8 mouse cellular contexts compared by ENCODE assay signal in the genomic region with DNA sequence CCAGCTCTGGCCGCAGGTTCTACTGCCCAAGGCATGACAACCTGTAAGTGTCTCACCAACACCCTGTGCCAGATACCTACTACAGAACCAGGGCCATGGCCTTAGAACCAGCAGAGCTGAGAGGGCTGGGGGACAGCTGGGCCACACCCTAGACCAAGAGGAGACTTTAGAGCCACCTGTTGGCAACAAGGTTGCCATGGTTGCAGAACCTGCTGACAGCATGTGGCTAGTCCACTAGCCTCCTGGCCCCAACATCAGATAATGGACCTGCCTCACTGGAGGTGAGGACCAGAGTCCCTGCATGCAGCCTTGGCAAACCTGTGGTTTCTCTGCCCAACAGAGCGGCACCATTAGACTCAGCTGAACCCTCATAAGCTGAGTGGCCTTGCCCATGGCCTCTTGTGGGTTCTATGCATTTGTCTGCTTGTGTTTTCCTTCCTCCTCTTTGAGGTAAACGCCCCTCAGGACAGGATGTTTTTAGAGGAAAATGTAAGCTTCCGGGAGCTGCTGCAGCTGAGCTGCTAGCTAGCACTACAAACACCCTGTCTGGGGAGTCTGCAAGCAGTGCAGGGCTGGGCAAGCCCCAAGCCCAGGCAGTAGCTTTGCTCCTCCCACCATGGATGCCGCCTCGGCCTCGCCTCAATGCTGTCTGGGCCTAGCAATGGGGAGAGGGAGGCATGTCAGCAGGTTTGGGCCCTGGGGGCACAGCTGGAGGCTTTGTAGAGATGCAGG. TPM values are rescaled to one million over a fixed set of nuclear protein-coding genes. Genes with fewer than 3 reads are reported as not detected.
DNase-seq lines count a peak whose midpoint lies in the region; ATAC-seq and TF ChIP-seq lines count a peak whose summit lies in the region.

No protein-coding gene starts in this region.

- peaks cover 18% of the 10 kb centered on the region for H3K4me1 ChIP-seq in liver, embryonic 11.5 days (replicated peaks; ENCODE audit: control insufficient read depth, insufficient read depth, low read length)
- H3K4me1 ChIP-seq in embryonic facial prominence, embryonic 14.5 days (ENCODE audit: control insufficient read depth, insufficient read depth, low read length), result peaks cover 12% of the 10 kb centered on the region; the same call in 1 of the 2 replicates
- peaks cover 17% of the 10 kb centered on the region for H3K4me1 ChIP-seq in lung, embryonic 14.5 days (ENCODE audit: insufficient read depth)
- peaks cover 17% of the 10 kb centered on the region; the same call in 1 of the 2 replicates for H3K4me1 ChIP-seq in midbrain, embryonic 10.5 days

- peak; percentile 26 for DNase-seq in liver
- DNase-seq in liver, embryonic 11.5 days (ENCODE audit: low spot score), result no peak
- DNase-seq in embryonic facial prominence, embryonic 14.5 days (ENCODE audit: low spot score), result peak; percentile 45
- DNase-seq in lung, embryonic 14.5 days, result peak; percentile 68
- peak; percentile 83 for DNase-seq in thymus, postnatal 0 days (ENCODE audit: low spot score)
- no peak for DNase-seq in right cerebral cortex, postnatal 25 days
- no peak for DNase-seq in midbrain, embryonic 10.5 days (ENCODE audit: low spot score)
- DNase-seq in urinary bladder, postnatal 10 days (ENCODE audit: low spot score), result no peak

- ATAC-seq in liver, embryonic 11.5 days (replicated peaks; ENCODE audit: low FRiP score), result no peak
- peak; percentile 47; the same call in 1 of the 2 replicates for ATAC-seq in embryonic facial prominence, embryonic 14.5 days (ENCODE audit: low read depth)
- no peak for ATAC-seq in lung, embryonic 14.5 days (ENCODE audit: insufficient read depth)

- H3K36me3 ChIP-seq in liver, embryonic 11.5 days (ENCODE audit: control insufficient read depth, insufficient read depth, low read length), result no peaks in the 10 kb centered on the region
- no peaks in the 10 kb centered on the region for H3K36me3 ChIP-seq in embryonic facial prominence, embryonic 14.5 days (ENCODE audit: control insufficient read depth, insufficient read depth, low read length)
- H3K36me3 ChIP-seq in lung, embryonic 14.5 days (ENCODE audit: insufficient read depth), result peaks cover 8% of the 10 kb centered on the region; the same call in 1 of the 2 replicates
- no peaks in the 10 kb centered on the region for H3K36me3 ChIP-seq in midbrain, embryonic 10.5 days

- H3K4me3 ChIP-seq in liver, embryonic 11.5 days (ENCODE audit: low read depth, low read length), result no peak overlapping the region
- no peak overlapping the region for H3K4me3 ChIP-seq in embryonic facial prominence, embryonic 14.5 days (ENCODE audit: low read depth, low read length)
- H3K4me3 ChIP-seq in lung, embryonic 14.5 days (ENCODE audit: low read depth, low read length), result no peak overlapping the region
- no peak overlapping the region for H3K4me3 ChIP-seq in midbrain, embryonic 10.5 days

- no peaks in the 10 kb centered on the region for H3K9me3 ChIP-seq in liver, embryonic 11.5 days (ENCODE audit: control insufficient read depth, low read length)
- H3K9me3 ChIP-seq in embryonic facial prominence, embryonic 14.5 days (ENCODE audit: control insufficient read depth, low read length), result no peaks in the 10 kb centered on the region
- no peaks in the 10 kb centered on the region for H3K9me3 ChIP-seq in lung, embryonic 14.5 days (ENCODE audit: low read depth, low read length)
- no peaks in the 10 kb centered on the region for H3K9me3 ChIP-seq in midbrain, embryonic 10.5 days (replicated peaks)

- no peak overlapping the region for H3K4me2 ChIP-seq in liver, embryonic 11.5 days
- H3K4me2 ChIP-seq in embryonic facial prominence, embryonic 14.5 days (ENCODE audit: low read depth, low read length), result no peak overlapping the region
- H3K4me2 ChIP-seq in lung, embryonic 14.5 days, result 0 out of 2 replicates have a peak overlapping the region, but pooled peaks have one; percentile 27

- no peak overlapping the region for H3K27ac ChIP-seq in liver, embryonic 11.5 days (ENCODE audit: low read depth, low read length)
- no peak overlapping the region for H3K27ac ChIP-seq in embryonic facial prominence, embryonic 14.5 days (replicated peaks; ENCODE audit: low read depth, low read length)
- peak overlapping the region; percentile 61; the same call in 1 of the 2 replicates for H3K27ac ChIP-seq in lung, embryonic 14.5 days (ENCODE audit: low read depth)
- H3K27ac ChIP-seq in midbrain, embryonic 10.5 days (replicated peaks), result no peak overlapping the region

- WGBS in liver, embryonic 11.5 days, result 55% methylated on average over 7 of the region's 7 CpGs
- WGBS in embryonic facial prominence, embryonic 14.5 days, result 43% methylated on average over 7 of the region's 7 CpGs
- 39% methylated on average over 7 of the region's 7 CpGs for WGBS in lung, embryonic 14.5 days
- WGBS in midbrain, embryonic 10.5 days, result 72% methylated on average over 7 of the region's 7 CpGs

- no peak overlapping the region for H3K9ac ChIP-seq in liver, embryonic 11.5 days (ENCODE audit: low read depth, low read length)
- H3K9ac ChIP-seq in embryonic facial prominence, embryonic 14.5 days (ENCODE audit: low read depth, low read length), result no peak overlapping the region; the same call in 1 of the 2 replicates
- H3K9ac ChIP-seq in lung, embryonic 14.5 days, result no peak overlapping the region

- TF ChIP-seq CTCF in lung, embryonic 14.5 days (IDR thresholded peaks at IDR 0.05; ENCODE audit: low read depth), result no peak

- H3K27me3 ChIP-seq in liver, embryonic 11.5 days (replicated peaks; ENCODE audit: control insufficient read depth, insufficient read depth, low read length), result no peaks in the 10 kb centered on the region; the same call in 1 of the 2 replicates
- no peaks in the 10 kb centered on the region for H3K27me3 ChIP-seq in embryonic facial prominence, embryonic 14.5 days (replicated peaks; ENCODE audit: control insufficient read depth, insufficient read depth, low read length)
- H3K27me3 ChIP-seq in lung, embryonic 14.5 days (ENCODE audit: insufficient read depth, low read length), result no peaks in the 10 kb centered on the region
- H3K27me3 ChIP-seq in midbrain, embryonic 10.5 days (ENCODE audit: low read depth, poor library complexity, severe bottlenecking), result no peaks in the 10 kb centered on the region

RNA-seq across cellular contexts. Expression of a gene that starts 14.5 kb away (rescaled TPM):
- 6.6 and 6.8 TPM in 2 replicates for polyA plus RNA-seq in liver, embryonic 11.5 days (2014; fragmentation: Nextera tagmentation; extraction: Ambion mirVana)
- polyA plus RNA-seq in embryonic facial prominence, embryonic 14.5 days (2014; fragmentation: Nextera tagmentation; extraction: Ambion mirVana), result 17.8 and 27.7 TPM in 2 replicates
- 64.2 and 68.8 TPM in 2 replicates for polyA plus RNA-seq in lung, embryonic 14.5 days (2014; fragmentation: Nextera tagmentation; extraction: Ambion mirVana)
- polyA plus RNA-seq in thymus, postnatal 0 days (2015; fragmentation: Nextera tagmentation; extraction: Ambion mirVana), result 1,084 and 1,272 TPM in 2 replicates
- 8.0 and 10.6 TPM in 2 replicates for polyA plus RNA-seq in midbrain, embryonic 10.5 days (2016; fragmentation: Nextera tagmentation; extraction: Ambion mirVana)

RNA-seq across cellular contexts. Expression of a gene that starts 36.5 kb away (rescaled TPM):
- polyA plus RNA-seq in liver, embryonic 11.5 days (2014; fragmentation: Nextera tagmentation; extraction: Ambion mirVana), result 503 and 546 TPM in 2 replicates
- 737 and 739 TPM in 2 replicates for polyA plus RNA-seq in embryonic facial prominence, embryonic 14.5 days (2014; fragmentation: Nextera tagmentation; extraction: Ambion mirVana)
- polyA plus RNA-seq in lung, embryonic 14.5 days (2014; fragmentation: Nextera tagmentation; extraction: Ambion mirVana), result 781 and 807 TPM in 2 replicates
- polyA plus RNA-seq in thymus, postnatal 0 days (2015; fragmentation: Nextera tagmentation; extraction: Ambion mirVana), result 1,041 and 1,103 TPM in 2 replicates
- 916 and 943 TPM in 2 replicates for polyA plus RNA-seq in midbrain, embryonic 10.5 days (2016; fragmentation: Nextera tagmentation; extraction: Ambion mirVana)

RNA-seq across cellular contexts. Expression of a gene that starts 54.5 kb away (rescaled TPM):
- polyA plus RNA-seq in liver, embryonic 11.5 days (2014; fragmentation: Nextera tagmentation; extraction: Ambion mirVana), result not detected in 2 replicates
- not detected in 2 replicates for polyA plus RNA-seq in embryonic facial prominence, embryonic 14.5 days (2014; fragmentation: Nextera tagmentation; extraction: Ambion mirVana)
- polyA plus RNA-seq in lung, embryonic 14.5 days (2014; fragmentation: Nextera tagmentation; extraction: Ambion mirVana), result not detected in 2 replicates
- polyA plus RNA-seq in thymus, postnatal 0 days (2015; fragmentation: Nextera tagmentation; extraction: Ambion mirVana), result not detected in 2 replicates
- polyA plus RNA-seq in midbrain, embryonic 10.5 days (2016; fragmentation: Nextera tagmentation; extraction: Ambion mirVana), result not detected in 2 replicates

Comparison
In these comparisons a context has a peak if more than half of its experiments do, and no peak if none do; other contexts are left out.
1. DNase-seq: peak in liver (single experiment), embryonic facial prominence, embryonic 14.5 days (single experiment), lung, embryonic 14.5 days (single experiment) and thymus, postnatal 0 days (single experiment); none in liver, embryonic 11.5 days (single experiment), right cerebral cortex, postnatal 25 days (single experiment), midbrain, embryonic 10.5 days (single experiment) and urinary bladder, postnatal 10 days (single experiment).
2. RNA of a gene that starts 14.5 kb away (polyA plus RNA-seq): 1,084 to 1,272 TPM in thymus, postnatal 0 days; 64.2 to 68.8 TPM in lung, embryonic 14.5 days, 17.8 to 27.7 TPM in embryonic facial prominence, embryonic 14.5 days, 8.0 to 10.6 TPM in midbrain, embryonic 10.5 days and 6.6 to 6.8 TPM in liver, embryonic 11.5 days; every median in the first group is over 10 times any median in the second.